Comparison of ENCODE assay signal across 30 mouse cellular contexts in genomic region chr7:113824651-113825050, GRCm38 (mm10). TPM values are rescaled to one million over a fixed set of nuclear protein-coding genes. Genes with fewer than 3 reads are reported as not detected.
DNase-seq lines count a peak whose midpoint lies in the region; ATAC-seq and TF ChIP-seq lines count a peak whose summit lies in the region.
"Had no signal": no experiment of that assay in that cellular context is flagged by ENCODE, and none has a peak within 500 bp of the region (broad histone marks: within the 10 kb centered on the region; RNA-seq: fewer than 3 reads in every experiment).

No protein-coding gene starts in this region.

- intact Hi-C loops in gastrocnemius, adult 2 months (cut with DNase I) = no loop called here

- 39% methylated on average over 6 of the region's 6 CpGs for WGBS in cerebellum, adult 2 months
- 87% methylated on average over 6 of the region's 6 CpGs for WGBS in intestine, postnatal 0 days

- no peak overlapping the region for H3K4me3 ChIP-seq in cerebellum, adult 2 months (replicated peaks; ENCODE audit: insufficient read depth, low read depth, low read length)
- no peak overlapping the region for H3K4me3 ChIP-seq in intestine, postnatal 0 days (ENCODE audit: low read depth, low read length)
- H3K4me3 ChIP-seq in gastrocnemius, adult 2 months = no peak overlapping the region
- H3K4me3 ChIP-seq: embryonic facial prominence, embryonic 13.5 days; erythroblast, embryonic 14.5 days; forebrain, embryonic 12.5 days; hindbrain, embryonic 10.5 days; hindbrain, embryonic 15.5 days; stomach, embryonic 15.5 days had no signal

- H3K4me1 ChIP-seq in cerebellum, adult 2 months (ENCODE audit: control insufficient read depth, insufficient read depth, low read length) = peaks cover 19% of the 10 kb centered on the region
- peaks cover 21% of the 10 kb centered on the region for H3K4me1 ChIP-seq in intestine, postnatal 0 days (replicated peaks; ENCODE audit: control insufficient read depth, insufficient read depth, low read length)

- H3K9ac ChIP-seq in intestine, postnatal 0 days (ENCODE audit: low read depth, low read length) = no peak overlapping the region
- H3K9ac ChIP-seq: embryonic facial prominence, embryonic 13.5 days; forebrain, embryonic 12.5 days; forebrain, postnatal 0 days; hindbrain, embryonic 15.5 days; liver, embryonic 14.5 days; stomach, embryonic 15.5 days had no signal

- no peak for ATAC-seq in intestine, postnatal 0 days
- ATAC-seq: forebrain, postnatal 0 days had no signal

- H3K9me3 ChIP-seq in intestine, postnatal 0 days (ENCODE audit: control insufficient read depth) = no peaks in the 10 kb centered on the region
- H3K9me3 ChIP-seq: embryonic facial prominence, embryonic 13.5 days; forebrain, embryonic 12.5 days; hindbrain, embryonic 10.5 days; hindbrain, embryonic 15.5 days; stomach, embryonic 15.5 days had no signal

- H3K4me2 ChIP-seq in intestine, postnatal 0 days (replicated peaks; ENCODE audit: low read depth) = no peak overlapping the region
- H3K4me2 ChIP-seq: embryonic facial prominence, embryonic 13.5 days; forebrain, embryonic 12.5 days; hindbrain, embryonic 15.5 days; stomach, embryonic 15.5 days had no signal

- H3K27me3 ChIP-seq in cerebellum, adult 2 months (ENCODE audit: control insufficient read depth, insufficient read depth, low read length) = no peaks in the 10 kb centered on the region
- H3K27me3 ChIP-seq in intestine, postnatal 0 days (replicated peaks; ENCODE audit: control insufficient read depth, insufficient read depth, low read length) = no peaks in the 10 kb centered on the region
- H3K27me3 ChIP-seq: embryonic facial prominence, embryonic 13.5 days; stomach, embryonic 15.5 days had no signal

- TF ChIP-seq POLR2A in cerebellum, adult 2 months (IDR thresholded peaks at IDR 0.05; ENCODE audit: borderline replicate concordance, insufficient read depth, low read length) = no peak

- no peak overlapping the region for H3K27ac ChIP-seq in cerebellum, adult 2 months (ENCODE audit: insufficient read depth, low read length)
- H3K27ac ChIP-seq in intestine, postnatal 0 days (ENCODE audit: low read depth, low read length) = peak overlapping the region; percentile 63
- no peak overlapping the region for H3K27ac ChIP-seq in gastrocnemius, adult 2 months
- H3K27ac ChIP-seq: embryonic facial prominence, embryonic 13.5 days; forebrain, embryonic 12.5 days; hindbrain, embryonic 10.5 days; hindbrain, embryonic 15.5 days; liver, embryonic 14.5 days; macrophage; stomach, embryonic 15.5 days had no signal

- TF ChIP-seq CTCF in cerebellum, adult 2 months (IDR thresholded peaks at IDR 0.05; ENCODE audit: borderline replicate concordance, insufficient read depth, low read depth, low read length) = no peak
- no peak for TF ChIP-seq CTCF in intestine, postnatal 0 days (IDR thresholded peaks at IDR 0.05; ENCODE audit: low read depth)
- no peak for TF ChIP-seq CTCF in gastrocnemius, adult 2 months (IDR thresholded peaks at IDR 0.05)

- DNase-seq in cerebellum, adult 11 months = peak; percentile 28
- DNase-seq in cerebellum, postnatal 4 days (ENCODE audit: low spot score in 2 of 2) = no peak
- DNase-seq in layer of hippocampus, adult 11-12 months (ENCODE audit: low spot score) = peak; percentile 26
- DNase-seq in layer of hippocampus, postnatal 14 days (ENCODE audit: low spot score in 2 of 2) = no peak
- DNase-seq in cerebellum, adult 2 months = peak; percentile 40 to 71
- DNase-seq in gastrocnemius, adult 2 months = no peak
- DNase-seq in adrenal gland, adult 8-10 months = no peak
- DNase-seq: adrenal gland, postnatal 10 days; forebrain, postnatal 0 days; gastrocnemius, postnatal 25 days; heart, adult 18-20 months; heart, postnatal 14 days; kidney, postnatal 14 days; liver; lung, adult 2 months; lung, postnatal 10 days; midbrain, embryonic 14.5 days; thymus, postnatal 14 days had no signal

- no peaks in the 10 kb centered on the region for H3K36me3 ChIP-seq in intestine, postnatal 0 days (ENCODE audit: control insufficient read depth, insufficient read depth)
- H3K36me3 ChIP-seq: embryonic facial prominence, embryonic 13.5 days; forebrain, embryonic 12.5 days; G1E; hindbrain, embryonic 10.5 days; hindbrain, embryonic 15.5 days; stomach, embryonic 15.5 days had no signal

RNA-seq across cellular contexts. Expression of gene Spon1, which starts 58.9 kb away (rescaled TPM):
- 10 to 100 TPM; 56.1 to 65.2 TPM for total RNA-seq in layer of hippocampus, postnatal 14 days (2021)
- polyA plus RNA-seq in cerebellum, adult 2 months (2012; rRNA removed) = 38.2 and 38.7 TPM in 2 replicates
- polyA plus RNA-seq in intestine, postnatal 0 days (2015; fragmentation: Nextera tagmentation; extraction: Ambion mirVana) = 3.2 and 3.6 TPM in 2 replicates
- total RNA-seq in gastrocnemius, adult 2 months (2021) = 1 to 10 TPM; 2.0 to 3.0 TPM
- total RNA-seq in adrenal gland, adult 8-10 months (2022) = 10 to 100 TPM; 12.1 to 18.6 (median 15.1) TPM
- total RNA-seq: megakaryocyte-erythroid progenitor cell, adult 5-6 weeks; monocyte, adult 5-6 weeks had no signal
- polyA plus RNA-seq: erythroblast, embryonic 14.5 days; G1E; macrophage had no signal

Comparison
In these comparisons a context has a peak if more than half of its experiments do, and no peak if none do; other contexts are left out.
1. DNase-seq: peak in cerebellum, adult 11 months (single experiment), layer of hippocampus, adult 11-12 months (single experiment) and cerebellum, adult 2 months (2 of 2); none in cerebellum, postnatal 4 days (0 of 2), layer of hippocampus, postnatal 14 days (0 of 2), gastrocnemius, adult 2 months (single experiment) and adrenal gland, adult 8-10 months (single experiment).